Mouse (Mus musculus) mouse embryonic stem cell (cell line): ENCODE results near the gene Capn5.

ENCODE experiments used
- in situ Hi-C, 2 experiments: fragments of 300-500 bp; cut with MboI; formaldehyde crosslinking; loops; 1 replicate in 1 of 2; 3 replicates in 1 of 2; pipeline ENCODE4 v1.14.3; 2019 to 2020; ENCODE audit warnings: low sequenced_read_pairs in 2 of 2, low pct_unique_long_range_greater_than_20kb in 1 of 2, mixed read lengths in 1 of 2; ENCODE audit not compliant: unreplicated experiment in 1 of 2

Capn5 gene

GRCm38 (mm10) chr7:98125473-98125872, 52.6 kb downstream of the Capn5 start:
- in situ Hi-C loops, result loop anchor here in 1 of 2 experiments (10.0 kb wide), 1 partner anchor 381 kb away; no protein-coding TSS in a partner anchor

- in situ Hi-C loops, result loop anchor here (5.0 to 25.0 kb wide), 3 partner anchors 137 to 387 kb away; partner anchors contain the start of gene Aqp11 (in 1 of the 2)
These were observed 53.4 kb downstream of the Capn5 start for GRCm38 (mm10) chr7:98124701-98125100.

GRCm38 (mm10) chr7:98121673-98122072, 56.4 kb downstream of the Capn5 start:
- in situ Hi-C loops, result loop anchor here (5.0 to 25.0 kb wide), 3 partner anchors 134 to 384 kb away; partner anchors contain the start of gene Aqp11 (in 1 of the 2)

- in situ Hi-C loops, result loop anchor here (5.0 to 25.0 kb wide), 3 partner anchors 134 to 384 kb away; partner anchors contain the start of gene Aqp11 (in 1 of the 2)
These were observed 56.8 kb downstream of the Capn5 start for GRCm38 (mm10) chr7:98121241-98121640.

GRCm38 (mm10) chr7:98120325-98120724, 57.7 kb downstream of the Capn5 start:
- in situ Hi-C loops, result loop anchor here (5.0 to 25.0 kb wide), 3 partner anchors 133 to 383 kb away; partner anchors contain the start of gene Aqp11 (in 1 of the 2)

GRCm38 (mm10) chr7:98119961-98120232, 58.2 kb downstream of the Capn5 start:
- in situ Hi-C loops, result loop anchor here (5.0 to 25.0 kb wide), 5 partner anchors 48 to 383 kb away; partner anchors contain the start of gene Aqp11 (in 1 of the 2)

GRCm38 (mm10) chr7:98119179-98119960, 58.7 kb downstream of the Capn5 start, which contains the start of gene Myo7a:
Myo7a (minus strand) TSS chr7:98119524.
- in situ Hi-C loops, result loop anchor here (5.0 to 25.0 kb wide), 3 partner anchors 47 to 382 kb away; partner anchors contain the start of gene Aqp11 (in 1 of the 2)

- in situ Hi-C loops, result loop anchor here (5.0 to 25.0 kb wide), 3 partner anchors 45 to 380 kb away; partner anchors contain the start of gene Aqp11 (in 1 of the 2)
These were observed 60.9 kb downstream of the Capn5 start for GRCm38 (mm10) chr7:98117012-98117660.

- in situ Hi-C loops, result loop anchor here (5.0 to 25.0 kb wide), 3 partner anchors 42 to 377 kb away; partner anchors contain the start of gene Aqp11 (in 1 of the 2)
These were observed 63.4 kb downstream of the Capn5 start for GRCm38 (mm10) chr7:98114656-98115055.

- in situ Hi-C loops, result loop anchor here in 1 of 2 experiments (10.0 to 25.0 kb wide), 2 partner anchors 126 to 374 kb away; partner anchors contain the start of gene Aqp11
These were observed 66.8 kb downstream of the Capn5 start for GRCm38 (mm10) chr7:98111233-98111632.

- in situ Hi-C loops, result loop anchor here in 1 of 2 experiments (10.0 to 25.0 kb wide), 2 partner anchors 125 to 372 kb away; partner anchors contain the start of gene Aqp11
These were observed 68.3 kb downstream of the Capn5 start for GRCm38 (mm10) chr7:98109771-98110170.

GRCm38 (mm10) chr7:98108636-98109430, 69.2 kb downstream of the Capn5 start:
- in situ Hi-C loops, result loop anchor here in 1 of 2 experiments (25.0 kb wide), 1 partner anchor 372 kb away; the partner anchor contains the start of gene Aqp11

- in situ Hi-C loops, result loop anchor here in 1 of 2 experiments (25.0 kb wide), 1 partner anchor 369 kb away; the partner anchor contains the start of gene Aqp11
These were observed 71.8 kb downstream of the Capn5 start for GRCm38 (mm10) chr7:98106272-98106671.

- in situ Hi-C loops, result loop anchor here in 1 of 2 experiments (25.0 kb wide), 1 partner anchor 367 kb away; the partner anchor contains the start of gene Aqp11
These were observed 73.3 kb downstream of the Capn5 start for GRCm38 (mm10) chr7:98104481-98105435.

- in situ Hi-C loops, result loop anchor here in 1 of 2 experiments (25.0 kb wide), 1 partner anchor 367 kb away; the partner anchor contains the start of gene Aqp11
These were observed 74.2 kb downstream of the Capn5 start for GRCm38 (mm10) chr7:98103942-98104292.

GRCm38 (mm10) chr7:98103002-98103941, 74.8 kb downstream of the Capn5 start:
- in situ Hi-C loops, result loop anchor here in 1 of 2 experiments (25.0 kb wide), 1 partner anchor 366 kb away; the partner anchor contains the start of gene Aqp11
